Mouse (Mus musculus) T-cell, adult 2 months (primary cell): Measurements from ENCODE around the gene Scamp1.

Experiments used
- DNase-seq: peaks from one replicate; pipeline ENCODE4 v3.0.0; 2022; ENCODE audit warnings: low spot score

Gene Scamp1

GRCm38 (mm10) chr13:94177148-94177547 lies 108.5 kb downstream of the Scamp1 start:
- no peak for DNase-seq

GRCm38 (mm10) chr13:94175379-94176050 lies 110.1 kb downstream of the Scamp1 start:
- DNase-seq: no peak

- no peak for DNase-seq
These were observed 110.9 kb downstream of the Scamp1 start for GRCm38 (mm10) chr13:94174577-94175279.

- DNase-seq: peak; percentile 3
These were observed 111.8 kb downstream of the Scamp1 start for GRCm38 (mm10) chr13:94173633-94174576.

GRCm38 (mm10) chr13:94172533-94173310 lies 112.9 kb downstream of the Scamp1 start:
- DNase-seq: no peak

- DNase-seq: no peak
These were observed 114.0 kb downstream of the Scamp1 start for GRCm38 (mm10) chr13:94171612-94172011.

- DNase-seq: no peak
These were observed 116.2 kb downstream of the Scamp1 start for GRCm38 (mm10) chr13:94169325-94169916.

- no peak for DNase-seq
These were observed 117.3 kb downstream of the Scamp1 start for GRCm38 (mm10) chr13:94168319-94168718.

- DNase-seq: no peak
These were observed 121.2 kb downstream of the Scamp1 start for GRCm38 (mm10) chr13:94164501-94164900.

GRCm38 (mm10) chr13:94159478-94160220 lies 126.0 kb downstream of the Scamp1 start:
- DNase-seq: no peak

GRCm38 (mm10) chr13:94158864-94159477 lies 126.7 kb downstream of the Scamp1 start:
- DNase-seq: no peak

- DNase-seq: no peak
These were observed 129.8 kb downstream of the Scamp1 start for GRCm38 (mm10) chr13:94155657-94156429.

- no peak for DNase-seq
These were observed 131.0 kb downstream of the Scamp1 start for GRCm38 (mm10) chr13:94154512-94155296.

GRCm38 (mm10) chr13:94153658-94154057 lies 132.0 kb downstream of the Scamp1 start:
- DNase-seq: no peak

GRCm38 (mm10) chr13:94152836-94153235 lies 132.8 kb downstream of the Scamp1 start:
- no peak for DNase-seq
